Mouse (Mus musculus) B cell, adult 67 days (primary cell): ENCODE measurements around the gene Il31ra. TPM values are rescaled to one million over a fixed set of nuclear protein-coding genes. Genes with fewer than 3 reads are reported as not detected.

ENCODE experiments used
- total RNA-seq, 2 experiments: library from RNA; stranded (reverse); gene quantifications; 4 replicates each; pipeline ENCODE4 v1.2.4; 2023

Gene Il31ra
- not detected for total RNA-seq

DNA sequence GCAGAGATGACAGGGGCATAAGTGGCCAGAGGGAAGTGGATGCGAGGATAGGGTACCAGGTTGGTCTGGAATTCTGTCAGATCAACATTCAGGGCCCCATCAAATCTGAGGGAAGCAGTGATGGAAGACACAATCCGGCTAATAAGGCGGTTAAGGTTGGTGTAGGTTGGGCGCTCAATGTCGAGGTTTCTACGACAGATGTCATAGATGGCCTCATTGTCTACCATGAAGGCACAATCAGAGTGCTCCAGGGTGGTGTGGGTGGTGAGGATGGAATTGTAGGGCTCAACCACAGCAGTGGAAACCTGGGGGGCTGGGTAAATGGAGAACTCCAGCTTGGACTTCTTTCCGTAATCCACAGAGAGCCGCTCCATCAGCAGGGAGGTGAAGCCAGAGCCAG, at the start of gene Il31ra:
TSS of gene Il31ra (minus strand) at position 101 of the 400 bp plus-strand sequence.

Other genes starting within 250 kb of the Il31ra start
- 10 to 100 TPM; 15.9 to 26.8 TPM for gene Il6st, start 130.3 kb downstream of the Il31ra start, total RNA-seq
- gene Ddx4, start 58.1 kb upstream of the Il31ra start, total RNA-seq = under 1 TPM; 0.20 to 0.27 TPM
- 10 to 100 TPM; 73.9 to 74.4 TPM for gene Slc38a9, start 66.4 kb upstream of the Il31ra start, total RNA-seq
- not detected for gene Plpp1, start 206.4 kb upstream of the Il31ra start, total RNA-seq